ENCODE assay signal across 1 mouse cellular context in the genomic region with DNA sequence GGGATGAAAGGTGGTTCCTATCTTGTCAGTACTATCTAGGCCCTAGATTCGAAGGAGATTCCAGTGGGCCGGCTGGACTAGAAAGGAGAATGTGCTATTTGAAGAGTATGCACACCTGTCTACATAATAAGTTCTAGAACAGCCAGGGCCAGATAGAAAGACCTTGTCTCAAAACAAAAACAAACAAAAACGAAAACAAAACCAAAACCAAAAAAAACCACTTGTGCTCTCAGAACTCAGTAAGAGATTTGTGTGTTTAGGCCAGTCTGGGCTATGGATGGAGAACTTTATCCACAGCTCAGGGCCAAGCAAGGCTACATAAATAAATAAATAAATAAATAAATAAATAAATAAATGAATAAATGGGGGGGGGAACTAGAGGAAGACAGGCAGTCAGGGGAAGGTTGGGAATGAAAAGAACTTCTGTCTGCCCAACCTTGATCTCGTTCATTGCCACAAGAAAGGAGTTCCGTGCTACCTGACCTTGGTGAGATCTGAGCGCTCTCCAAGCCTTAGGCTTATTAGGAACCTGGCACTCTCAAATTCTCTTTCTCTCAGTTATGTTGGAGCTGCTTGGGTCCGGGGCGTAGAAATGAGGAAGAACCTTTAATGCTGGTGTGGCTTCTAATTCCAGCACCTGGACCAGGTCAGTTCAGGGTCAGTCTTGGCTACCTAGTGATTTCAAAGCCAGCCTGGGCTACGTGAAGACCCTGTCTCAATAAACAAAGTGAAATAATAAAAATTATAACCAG.
TF ChIP-seq lines count a peak whose summit lies in the region.

No protein-coding gene starts in this region.

TF ChIP-seq in ES-E14, 5 proteins besides CTCF, POLR2A, EP300 and RAD21 (continued from another document):
- TF ChIP-seq ZC3H11A (IDR thresholded peaks at IDR 0.05; ENCODE audit: borderline replicate concordance, low read depth, low read length) = no peak
- TF ChIP-seq MAFK (IDR thresholded peaks at IDR 0.05; ENCODE audit: insufficient read depth, low read depth, low read length) = no peak
